Mouse (Mus musculus): Measurements from ENCODE around the gene Tex2.
"Not testable (repeated sequence)": the region's sequence is repeated elsewhere in the genome, so short reads cannot be mapped to it uniquely, and the experiment has no call there.

Gene Tex2

GRCm38 (mm10) chr11:106612961-106613637 is at the start of gene Tex2:
Tex2 (minus strand) TSS chr11:106613423.
- peak; percentile 97 to 99 for DNase-seq

- no peak for DNase-seq
Observed at GRCm38 (mm10) chr11:106662634-106663407, 49.6 kb upstream of the Tex2 start.

- peak; percentile 73 to 78 for DNase-seq
Observed at GRCm38 (mm10) chr11:106660453-106661081, 47.3 kb upstream of the Tex2 start.

GRCm38 (mm10) chr11:106659598-106660295 is 46.5 kb upstream of the Tex2 start:
- DNase-seq: peak; percentile 75 to 77

GRCm38 (mm10) chr11:106658051-106658880 is 45.0 kb upstream of the Tex2 start:
- peak; percentile 89 to 96 for DNase-seq

- not testable (repeated sequence) for DNase-seq
Observed at GRCm38 (mm10) chr11:106656896-106657498, 43.8 kb upstream of the Tex2 start.

GRCm38 (mm10) chr11:106648347-106648746 is 35.1 kb upstream of the Tex2 start:
- peak; percentile 67 to 86 for DNase-seq

GRCm38 (mm10) chr11:106642966-106643637 is 29.9 kb upstream of the Tex2 start:
- DNase-seq: no peak

- DNase-seq: no peak
Observed at GRCm38 (mm10) chr11:106641580-106641979, 28.4 kb upstream of the Tex2 start.

- DNase-seq: no peak
Observed at GRCm38 (mm10) chr11:106640059-106640458, 26.8 kb upstream of the Tex2 start.

- DNase-seq: peak in 1 of 2 experiments; percentile 61
Observed at GRCm38 (mm10) chr11:106639356-106639692, 26.1 kb upstream of the Tex2 start.

- DNase-seq: no peak
Observed at GRCm38 (mm10) chr11:106638551-106639355, 25.5 kb upstream of the Tex2 start.

- DNase-seq: no peak
Observed at GRCm38 (mm10) chr11:106637754-106638153, 24.5 kb upstream of the Tex2 start.

GRCm38 (mm10) chr11:106635946-106636345 is 22.7 kb upstream of the Tex2 start:
- DNase-seq: no peak

GRCm38 (mm10) chr11:106634175-106634574 is 21.0 kb upstream of the Tex2 start:
- DNase-seq: not testable (repeated sequence)

GRCm38 (mm10) chr11:106633456-106633855 is 20.2 kb upstream of the Tex2 start:
- DNase-seq: no peak

- peak; percentile 61 to 83 for DNase-seq
Observed at GRCm38 (mm10) chr11:106627692-106628091, 14.5 kb upstream of the Tex2 start.

GRCm38 (mm10) chr11:106625577-106625976 is 12.4 kb upstream of the Tex2 start:
- DNase-seq: no peak

GRCm38 (mm10) chr11:106623629-106624028 is 10.4 kb upstream of the Tex2 start:
- DNase-seq: no peak

GRCm38 (mm10) chr11:106622056-106622455 is 8.8 kb upstream of the Tex2 start:
- DNase-seq: no peak
